Mouse (Mus musculus) cerebellum, adult 11 months (tissue): Measurements from ENCODE around the gene Ahsg.

Experiments
- DNase-seq: peaks from one replicate; pipeline ENCODE4 v3.0.0; 2022

Gene Ahsg

GRCm38 (mm10) chr16:22890683-22891510 lies at the start of gene Ahsg:
Gene Ahsg, plus strand, starts transcription at chr16:22891277.
- DNase-seq, result no peak

- no peak for DNase-seq
Observed at GRCm38 (mm10) chr16:22842871-22843270, 48.2 kb upstream of the Ahsg start.

- peak; percentile 73 for DNase-seq
Observed at GRCm38 (mm10) chr16:22844061-22844801, 46.8 kb upstream of the Ahsg start.

GRCm38 (mm10) chr16:22844834-22845233 lies 46.2 kb upstream of the Ahsg start:
- DNase-seq, result no peak

GRCm38 (mm10) chr16:22845481-22845880 lies 45.6 kb upstream of the Ahsg start:
- DNase-seq, result no peak

- DNase-seq, result no peak
Observed at GRCm38 (mm10) chr16:22847686-22848085, 43.4 kb upstream of the Ahsg start.

- no peak for DNase-seq
Observed at GRCm38 (mm10) chr16:22848331-22848730, 42.7 kb upstream of the Ahsg start.

- no peak for DNase-seq
Observed at GRCm38 (mm10) chr16:22852709-22853108, 38.4 kb upstream of the Ahsg start.

- DNase-seq, result no peak
Observed at GRCm38 (mm10) chr16:22856773-22857172, 34.3 kb upstream of the Ahsg start.

GRCm38 (mm10) chr16:22857431-22858113 lies 33.5 kb upstream of the Ahsg start, which contains the start of the genes Tbccd1 and Dnajb11:
Gene Tbccd1, minus strand, starts transcription at chr16:22857669.
Gene Dnajb11, plus strand, starts transcription at chr16:22857845.
- DNase-seq, result peak; percentile 97

GRCm38 (mm10) chr16:22872397-22872796 lies 18.7 kb upstream of the Ahsg start:
- no peak for DNase-seq

- DNase-seq, result no peak
Observed at GRCm38 (mm10) chr16:22873369-22873768, 17.7 kb upstream of the Ahsg start.

GRCm38 (mm10) chr16:22876218-22877043 lies 14.6 kb upstream of the Ahsg start:
- no peak for DNase-seq

- DNase-seq, result no peak
Observed at GRCm38 (mm10) chr16:22877660-22878390, 13.3 kb upstream of the Ahsg start.

GRCm38 (mm10) chr16:22878716-22879115 lies 12.4 kb upstream of the Ahsg start:
- no peak for DNase-seq

GRCm38 (mm10) chr16:22879945-22880595 lies 11.0 kb upstream of the Ahsg start:
- DNase-seq, result no peak

GRCm38 (mm10) chr16:22880900-22881299 lies 10.2 kb upstream of the Ahsg start:
- no peak for DNase-seq

GRCm38 (mm10) chr16:22881487-22881886 lies 9.6 kb upstream of the Ahsg start:
- no peak for DNase-seq

- DNase-seq, result no peak
Observed at GRCm38 (mm10) chr16:22883441-22883840, 7.6 kb upstream of the Ahsg start.

- no peak for DNase-seq
Observed at GRCm38 (mm10) chr16:22885356-22885755, 5.7 kb upstream of the Ahsg start.

GRCm38 (mm10) chr16:22886726-22887125 lies 4.4 kb upstream of the Ahsg start:
- DNase-seq, result no peak
